Mouse (Mus musculus) layer of hippocampus, adult 8-10 months (tissue): Measurements from ENCODE around the gene Gpr25. TPM values are rescaled to one million over a fixed set of nuclear protein-coding genes. Genes with fewer than 3 reads are reported as not detected.

Experiments used
- DNase-seq, 2 experiments: peaks; one replicate each; pipeline ENCODE4 v3.0.0; 2022; ENCODE audit warnings: low spot score in 2 of 2
- total RNA-seq, 4 experiments: library from RNA; stranded (reverse); gene quantifications; 2 replicates each; pipeline ENCODE4 v1.2.4; 2022

The Gpr25 gene
- total RNA-seq, 4 experiments from 2014 or later: 3.2 to 6.6 (median 3.9) TPM

DNA sequence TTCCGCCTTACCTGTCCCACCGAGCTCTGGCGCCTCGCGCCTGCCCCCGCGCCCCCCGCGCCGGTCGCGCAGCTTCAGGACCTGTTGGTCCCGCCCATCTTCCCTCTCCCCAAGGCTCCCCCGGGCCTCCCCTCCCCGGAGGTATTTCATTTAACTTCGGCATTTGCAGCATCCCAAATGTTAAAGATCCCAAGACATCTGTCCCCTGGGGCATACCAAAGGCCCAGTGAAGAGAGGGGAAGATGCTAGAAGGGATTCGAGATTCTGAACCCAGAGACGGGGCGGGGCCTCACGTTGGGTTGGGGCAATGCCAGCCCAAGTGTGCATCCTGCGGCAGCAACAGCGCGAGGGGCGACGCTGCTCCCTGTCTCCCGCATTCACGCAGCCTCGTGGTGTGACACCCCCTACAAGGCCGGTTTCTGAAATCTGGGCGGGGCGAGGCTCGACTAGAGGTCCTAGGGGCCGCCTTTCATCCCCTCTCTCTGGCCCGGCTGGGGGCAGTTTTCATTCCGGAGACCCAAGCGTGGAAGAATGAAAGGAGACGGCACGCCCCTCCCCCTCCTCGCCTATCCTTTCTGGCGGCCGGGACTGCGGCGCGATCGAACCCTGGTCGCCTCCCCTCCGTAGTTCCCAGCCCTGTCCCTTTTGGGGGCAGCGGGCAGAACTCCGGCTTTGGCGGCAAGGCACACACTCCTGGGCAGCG lies 26.6 kb downstream of the Gpr25 start, which contains the start of gene Inava:
TSS of gene Inava (minus strand) at position 373 of the 703 bp plus-strand sequence.
- DNase-seq: peak in 1 of 2 experiments; percentile 15

DNA sequence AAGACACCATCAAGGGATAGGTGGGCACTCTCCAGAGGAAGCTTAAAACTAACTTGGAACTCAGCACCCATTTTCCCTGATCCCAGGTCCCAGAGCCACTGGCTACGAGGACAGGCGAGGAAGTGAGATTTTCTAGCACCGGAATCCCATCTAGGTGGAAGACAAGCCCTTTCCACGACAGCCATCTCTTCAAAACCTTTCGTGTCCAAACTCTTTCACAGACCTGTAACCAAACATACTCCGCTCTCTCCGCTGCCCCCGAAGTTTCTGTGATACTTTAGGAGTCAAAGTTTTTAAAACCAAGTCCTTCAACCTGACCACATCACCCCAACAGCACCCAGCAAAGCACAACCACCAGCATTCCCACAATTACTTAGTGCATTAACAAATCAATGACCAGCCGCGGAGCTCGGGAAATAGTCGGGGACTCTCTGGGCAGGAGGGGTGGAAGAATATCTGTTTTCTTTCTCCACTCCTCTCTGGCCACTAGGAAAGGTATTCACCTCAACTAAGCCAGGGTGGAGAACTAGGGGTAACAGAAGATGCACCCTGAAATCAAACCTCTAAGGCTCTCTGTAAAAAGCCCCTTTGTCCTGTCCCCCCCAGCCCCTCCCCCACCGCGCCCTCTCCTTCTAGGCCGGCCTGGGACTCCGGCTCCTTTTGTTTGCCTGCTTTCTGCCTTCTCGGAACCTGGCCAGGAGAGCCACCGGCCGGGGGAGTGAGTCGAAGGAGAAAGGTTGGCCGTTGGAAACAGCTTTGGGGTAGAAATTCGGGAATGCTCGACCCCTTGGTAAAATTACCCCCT lies 27.5 kb downstream of the Gpr25 start:
- no peak for DNase-seq

DNA sequence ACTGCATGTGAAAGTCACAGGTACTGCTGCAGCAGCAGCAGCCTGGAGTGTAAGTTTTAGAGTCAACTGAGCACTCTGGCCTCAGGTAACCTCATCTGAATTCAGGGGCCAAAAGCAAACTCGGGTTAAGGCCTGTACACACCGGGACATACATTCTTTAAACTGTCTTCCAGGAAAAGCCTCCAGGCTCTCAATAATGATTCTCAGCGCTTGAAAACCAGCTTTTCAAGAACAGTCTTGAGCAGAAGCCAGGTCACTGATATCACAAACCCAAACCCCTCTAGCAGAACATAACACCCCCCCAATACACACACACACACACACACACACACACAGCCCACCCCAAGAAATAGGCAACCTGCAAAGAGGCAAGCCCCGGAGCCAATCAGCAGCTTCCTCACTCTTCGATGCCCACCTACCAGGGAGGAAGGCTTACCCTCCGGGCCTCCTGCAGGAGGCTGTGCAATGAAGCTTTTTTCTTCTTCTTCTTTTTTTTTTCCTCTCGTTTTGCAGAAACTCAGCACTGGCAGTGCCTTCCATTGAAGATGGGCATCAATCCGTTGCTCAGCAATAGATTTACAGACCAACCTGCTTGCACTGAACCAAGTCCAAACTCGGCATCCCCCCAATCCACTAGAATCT lies 28.3 kb downstream of the Gpr25 start:
- no peak for DNase-seq

DNA sequence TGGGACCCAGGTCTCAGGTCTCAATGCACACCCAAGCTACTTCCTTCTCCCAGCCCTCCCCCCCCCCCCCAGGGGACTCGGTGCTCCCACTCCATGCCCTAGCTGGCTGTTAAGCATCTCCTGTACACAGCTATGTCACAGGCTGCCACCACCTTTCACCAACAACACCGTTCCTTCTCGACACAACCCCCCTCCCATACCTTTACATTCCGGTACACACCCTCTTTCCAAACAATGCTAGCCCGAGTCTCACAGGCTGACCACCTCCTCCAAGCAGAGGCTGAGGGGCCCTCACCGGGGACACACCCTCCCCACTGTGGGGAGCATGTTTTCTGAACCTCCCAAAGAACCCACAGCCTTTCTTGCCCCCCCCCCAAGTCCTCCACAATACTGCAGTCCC lies 29.1 kb downstream of the Gpr25 start:
- no peak for DNase-seq

DNA sequence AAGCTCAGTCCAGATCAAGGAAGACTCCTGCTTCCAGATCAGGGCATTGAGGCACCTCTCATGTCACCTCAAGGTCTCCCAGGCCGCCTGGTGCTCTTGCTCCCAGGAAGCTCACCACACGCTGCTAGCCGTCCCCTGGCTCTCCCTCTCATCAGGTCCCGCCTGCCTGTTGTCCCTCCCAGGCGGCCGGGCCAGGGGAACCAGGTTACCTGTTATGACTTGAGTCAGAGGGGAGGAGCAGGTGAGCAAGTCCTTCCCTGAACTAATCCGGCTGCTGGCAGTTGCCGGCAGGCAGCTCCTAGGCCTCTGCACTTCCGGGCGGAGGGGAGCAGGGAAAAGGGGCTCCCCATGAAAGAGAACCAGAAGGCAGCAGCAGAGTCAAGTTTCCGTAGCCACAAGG lies 30.5 kb downstream of the Gpr25 start:
- no peak for DNase-seq

DNA sequence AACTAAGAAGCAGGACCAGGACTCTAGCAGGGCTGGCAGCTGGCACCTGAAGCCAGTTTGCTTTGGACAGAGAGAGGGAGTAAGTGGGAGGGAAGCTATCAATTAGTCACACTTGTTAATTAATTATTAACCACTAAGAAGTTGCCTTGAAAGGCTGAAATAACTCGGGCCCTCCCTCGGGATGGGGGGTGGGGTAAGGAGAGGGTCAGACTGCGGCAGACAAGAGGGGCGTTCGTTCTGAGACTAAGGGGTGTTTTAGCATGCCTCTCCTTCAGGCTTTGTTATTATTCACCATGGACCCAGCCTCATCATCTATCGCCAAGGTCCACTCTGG lies 31.7 kb downstream of the Gpr25 start:
- no peak for DNase-seq

DNA sequence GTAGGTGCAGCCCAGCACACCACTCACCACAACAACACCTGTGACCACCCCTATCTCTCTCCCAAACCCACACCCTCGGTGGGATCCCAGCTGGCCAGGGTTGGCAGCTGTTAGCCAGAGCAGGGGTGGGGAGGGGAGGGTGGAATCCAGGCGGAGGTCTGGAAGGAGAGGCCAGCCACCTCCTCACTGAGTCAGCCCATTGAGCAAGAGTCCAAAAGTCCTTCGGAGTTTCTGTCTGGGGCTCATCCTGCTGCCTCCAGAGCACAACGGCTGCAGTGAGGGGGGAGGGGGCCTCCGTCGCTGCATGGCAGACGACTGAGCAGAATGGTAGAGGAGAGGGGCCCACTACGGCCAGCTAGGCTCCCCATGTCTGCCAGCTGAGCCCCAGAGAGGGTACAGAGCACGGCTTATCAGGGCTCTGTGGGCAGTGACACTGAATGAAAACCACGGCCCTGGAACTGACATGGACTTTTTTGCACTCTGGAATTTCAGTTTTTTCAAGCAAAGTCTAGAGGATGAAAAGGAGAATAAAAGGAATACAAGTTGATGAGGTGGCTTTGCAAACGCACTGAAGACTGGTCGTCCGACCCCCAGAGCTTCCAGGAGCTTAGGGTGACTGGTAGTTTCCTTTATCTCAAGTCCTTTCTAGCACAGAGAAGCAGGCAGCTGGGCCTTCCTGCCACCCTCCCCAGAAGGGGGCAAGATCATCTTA lies 32.2 kb downstream of the Gpr25 start:
- DNase-seq: no peak

DNA sequence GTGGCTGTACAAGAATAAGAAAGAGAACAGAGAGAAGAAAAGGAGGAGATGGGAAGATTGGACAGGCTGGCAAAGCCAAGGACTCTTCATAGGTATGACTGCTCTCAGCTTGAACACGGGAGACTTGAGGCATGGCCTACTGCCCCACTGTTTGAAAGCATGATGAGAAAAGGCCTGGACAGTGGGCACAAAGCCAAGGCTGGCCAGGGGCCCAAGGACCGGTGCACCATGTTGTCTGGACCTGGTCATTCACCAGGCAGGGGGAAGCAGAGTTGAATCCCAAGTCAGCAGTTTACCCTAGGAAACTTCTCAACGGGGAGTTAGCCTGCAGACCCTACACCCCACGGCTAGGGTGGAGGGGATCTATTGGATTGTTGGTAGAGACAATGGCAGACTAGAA lies 32.8 kb downstream of the Gpr25 start:
- no peak for DNase-seq

DNA sequence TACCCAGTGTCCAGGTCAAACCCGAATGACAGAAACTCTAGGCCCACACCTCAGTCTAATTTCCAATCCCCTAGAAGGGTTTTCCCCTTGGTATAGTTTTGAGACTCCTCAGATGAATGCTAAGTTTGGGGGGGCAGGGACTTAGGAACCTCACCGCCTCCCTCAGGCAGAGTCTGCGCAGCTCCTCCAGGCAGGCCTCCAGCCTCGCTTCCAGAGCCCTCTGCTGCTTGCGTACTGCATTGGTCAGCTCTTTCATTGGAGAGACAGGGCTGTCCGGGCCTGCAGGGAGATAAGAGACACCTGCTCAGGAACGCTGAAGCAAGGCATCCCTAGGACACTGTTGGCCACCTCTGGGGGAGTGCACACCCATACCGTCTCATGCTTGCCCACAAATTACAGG lies 34.0 kb downstream of the Gpr25 start:
- DNase-seq: no peak

DNA sequence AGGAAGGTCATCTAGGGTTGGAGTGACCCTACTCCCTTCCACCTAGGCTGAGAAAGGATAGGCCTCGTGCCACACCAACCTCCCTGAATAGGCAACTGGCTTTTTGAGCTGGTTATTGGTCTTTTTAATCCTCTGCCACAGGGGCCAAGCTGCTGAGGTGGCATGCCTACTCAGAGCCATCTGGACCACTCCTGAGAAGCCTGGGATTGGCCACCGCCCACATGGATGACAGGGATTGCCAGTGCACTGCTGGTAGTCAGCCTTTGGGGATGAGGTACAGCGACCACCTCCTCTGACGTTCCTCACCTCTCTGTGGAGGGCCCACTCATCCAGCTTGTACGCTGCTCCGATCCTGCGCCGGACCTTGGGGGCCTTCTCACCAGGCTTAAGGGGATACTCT lies 34.8 kb downstream of the Gpr25 start:
- no peak for DNase-seq

DNA sequence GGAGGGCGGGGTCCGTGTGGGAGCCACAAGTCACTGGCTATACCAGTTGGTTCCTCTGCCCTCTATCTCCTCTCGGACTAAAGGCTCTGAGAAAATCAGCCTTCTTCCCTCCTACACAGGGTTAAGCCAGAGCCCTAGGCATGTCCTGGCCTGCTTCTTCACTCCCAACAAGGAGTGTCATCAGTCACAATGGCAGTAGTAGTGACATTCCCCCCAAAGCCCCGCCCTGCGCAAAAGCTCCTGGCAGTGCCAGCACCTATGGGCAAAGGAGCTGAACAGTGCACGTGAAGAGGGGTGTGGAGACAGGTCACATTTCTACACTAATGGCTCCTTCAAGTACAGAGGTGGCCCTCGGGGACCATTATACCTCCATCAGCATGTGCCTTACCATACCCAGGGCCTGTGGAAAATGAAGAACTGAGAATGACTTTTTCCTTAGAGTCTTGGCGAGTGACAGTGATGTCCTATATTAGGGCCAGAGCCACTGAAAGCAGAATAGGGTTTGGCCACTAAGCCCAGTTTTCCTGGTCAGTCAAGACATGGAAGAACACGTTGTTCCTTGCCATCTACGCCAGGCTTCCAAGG lies 36.8 kb downstream of the Gpr25 start:
- DNase-seq: no peak

DNA sequence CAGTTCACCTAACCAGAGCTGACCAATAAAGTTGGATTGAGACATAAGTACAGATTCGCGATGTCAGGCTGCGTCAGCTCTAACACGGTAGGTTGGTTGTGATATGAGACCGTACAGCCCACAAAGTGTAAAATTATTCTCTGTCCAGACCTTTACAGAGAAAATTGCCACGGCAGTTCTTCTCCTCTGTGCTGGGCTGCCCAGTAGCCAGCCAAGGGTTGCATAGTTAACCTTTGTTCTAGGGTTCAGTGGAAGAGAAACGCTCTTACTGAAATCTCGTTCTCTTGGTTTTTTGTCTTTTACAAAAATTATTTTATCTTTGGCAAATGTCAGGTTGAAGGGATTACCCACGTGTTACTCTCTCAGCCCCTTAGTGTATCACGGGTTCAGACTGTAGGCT lies 38.3 kb downstream of the Gpr25 start:
- DNase-seq: no peak

DNA sequence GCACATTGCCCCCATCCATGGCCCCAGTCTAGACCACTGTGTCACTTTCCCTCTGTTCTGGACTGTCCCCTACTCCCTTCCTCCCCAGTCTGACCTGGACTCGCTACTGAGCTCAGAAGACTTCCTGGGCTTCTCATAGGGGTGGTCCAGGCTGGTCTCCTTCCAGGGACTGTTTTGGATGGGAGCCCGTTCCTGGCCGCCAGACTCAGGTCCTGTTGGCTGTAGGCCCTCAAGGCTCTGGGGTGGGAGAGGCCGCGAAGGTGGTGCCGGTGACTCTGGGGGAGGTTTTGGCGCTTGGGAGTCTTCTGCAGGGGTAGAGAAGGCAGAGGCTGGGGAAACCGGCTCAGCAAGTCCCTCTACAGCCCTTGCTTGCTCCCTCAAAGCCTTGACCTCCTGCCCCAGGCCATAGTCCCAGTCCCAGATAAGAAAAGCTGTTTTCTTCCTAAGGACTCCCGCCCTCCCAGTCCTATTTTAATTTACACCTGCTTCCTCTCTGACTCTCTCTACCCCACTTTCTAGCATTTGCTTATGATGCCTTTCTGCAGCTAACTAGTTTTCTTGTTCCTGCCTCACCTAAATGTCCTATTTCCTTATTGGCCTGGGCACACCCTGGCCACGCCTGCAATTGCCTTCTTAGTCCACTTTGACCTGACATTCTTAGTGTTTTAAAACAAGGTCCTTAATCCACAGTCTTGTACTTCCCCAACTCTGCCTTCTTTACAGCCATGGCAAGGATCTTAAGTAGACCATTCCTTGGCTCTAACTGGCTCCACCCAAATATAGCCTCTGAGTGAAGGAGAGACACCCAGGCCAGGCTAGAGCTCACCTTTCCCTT lies 40.4 kb downstream of the Gpr25 start:
- DNase-seq: no peak

DNA sequence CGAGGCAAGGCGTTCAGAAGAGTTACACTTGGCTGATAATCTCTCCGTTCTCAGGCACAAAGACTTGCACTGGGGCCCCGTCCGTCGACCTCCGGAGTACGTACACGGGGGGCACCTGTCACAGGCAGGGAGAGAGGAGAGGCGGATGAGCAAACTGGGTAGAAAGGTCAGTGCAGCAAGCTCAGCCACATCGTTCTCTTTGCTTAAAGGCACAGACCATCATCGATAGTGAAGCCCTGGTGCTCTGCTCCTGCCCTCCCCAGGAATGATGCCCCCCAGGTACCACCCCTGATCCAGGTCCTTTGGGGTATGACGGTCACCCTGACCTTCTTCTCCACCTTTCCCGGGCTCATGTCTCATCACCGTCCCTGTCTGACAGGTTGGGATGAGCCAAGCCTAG lies 46.4 kb downstream of the Gpr25 start:
- DNase-seq: no peak

DNA sequence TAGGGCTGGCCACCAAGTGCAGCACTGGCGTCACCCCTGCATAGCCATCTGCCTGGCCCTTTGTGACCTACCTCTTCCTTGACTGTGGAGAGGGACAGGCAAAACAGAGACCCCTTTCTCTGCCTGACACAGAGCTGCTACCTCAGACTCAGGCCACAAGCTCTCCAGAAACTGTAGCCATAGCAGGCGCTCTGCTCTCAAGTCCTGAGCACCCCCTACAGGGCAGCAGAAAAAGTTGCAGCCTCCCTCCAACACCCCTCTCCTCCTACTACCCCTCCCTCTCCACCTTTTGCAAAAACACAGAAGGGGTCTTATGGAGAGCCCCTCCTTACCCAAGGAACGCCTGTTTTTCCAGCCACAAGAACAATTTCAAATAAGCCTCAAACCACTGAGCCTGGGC lies 47.9 kb downstream of the Gpr25 start, which contains the start of gene Mroh3:
TSS of gene Mroh3 (minus strand) at position 26 of the 400 bp plus-strand sequence.
- DNase-seq: no peak

Other genes starting within 250 kb of the Gpr25 start
- not detected for gene Ascl5, start 210.1 kb downstream of the Gpr25 start, total RNA-seq
- gene Cacna1s, start 208.1 kb downstream of the Gpr25 start, total RNA-seq: 1 to 10 TPM in 2 of 4 experiments, under 1 TPM in 2; 0.37 to 1.9 (median 0.79) TPM
- gene Kif21b, start 129.5 kb downstream of the Gpr25 start, total RNA-seq: 10 to 100 TPM; 42.0 to 44.3 (median 42.9) TPM
- gene Mroh3, start 48.0 kb downstream of the Gpr25 start, total RNA-seq: 1 to 10 TPM in 2 of 4 experiments, under 1 TPM in 2; 0.71 to 3.1 (median 2.0) TPM
- 1 to 10 TPM; 2.3 to 3.7 (median 3.0) TPM for gene Inava, start 26.6 kb downstream of the Gpr25 start, total RNA-seq
- 100 to 1,000 TPM; 123 to 147 (median 134) TPM for gene Camsap2, start 85.2 kb upstream of the Gpr25 start, total RNA-seq
- gene Ddx59, start 154.4 kb upstream of the Gpr25 start, total RNA-seq: 10 to 100 TPM in 3 of 4 experiments, 1 to 10 TPM in 1; 9.6 to 11.8 (median 11.1) TPM
- gene Kif14, start 205.5 kb upstream of the Gpr25 start, total RNA-seq: under 1 TPM; 0.08 to 0.27 (median 0.15) TPM